Mouse (Mus musculus): ENCODE data around the gene Smurf1.

- TF ChIP-seq CTCF (IDR thresholded peaks at IDR 0.05; ENCODE audit: low read depth) (no peak), EP300 (IDR thresholded peaks at IDR 0.05; ENCODE audit: low read depth) (no peak)
These were observed 137.1 kb downstream of the Smurf1 start for GRCm38 (mm10) chr5:144828365-144829102.

Data from liver, embryonic 14.5 days (tissue).